Mouse (Mus musculus): Measurements from ENCODE around the gene Thrb.

- TF ChIP-seq TAL1 (IDR thresholded peaks at IDR 0.05; ENCODE audit: low read length) = no peak
- TF ChIP-seq GATA1 (IDR thresholded peaks at IDR 0.05; ENCODE audit: low read length) = no peak
These were observed 376.5 kb downstream of the Thrb start for GRCm38 (mm10) chr14:18036573-18036972.
